Mouse (Mus musculus) layer of hippocampus, adult 9-11 months (tissue): ENCODE results near the gene Olfr310.

ENCODE experiments used
- DNase-seq: peaks from one replicate; pipeline ENCODE4 v3.0.0; 2022

Olfr310 gene

DNA sequence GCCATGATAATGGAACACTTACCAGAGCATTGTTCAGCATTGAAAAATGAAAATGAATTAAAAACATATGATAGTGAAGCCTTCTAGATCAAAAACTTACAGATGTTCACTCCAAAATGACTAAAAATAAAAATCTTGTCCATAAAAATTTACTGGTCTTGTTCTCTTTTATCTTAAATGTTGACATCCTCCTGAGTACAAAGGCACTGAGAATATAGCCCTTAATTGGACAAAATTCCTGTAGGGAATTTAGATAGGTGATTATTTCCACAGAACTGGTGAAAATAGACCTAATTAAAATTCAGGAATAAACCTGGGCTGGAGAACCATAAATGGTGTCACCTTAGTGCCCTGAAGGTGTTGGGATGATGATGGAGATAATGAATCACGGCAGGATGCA, at the start of gene Olfr310:
TSS of gene Olfr310 (minus strand) at position 101 of the 400 bp plus-strand sequence.
- DNase-seq, result no peak

DNA sequence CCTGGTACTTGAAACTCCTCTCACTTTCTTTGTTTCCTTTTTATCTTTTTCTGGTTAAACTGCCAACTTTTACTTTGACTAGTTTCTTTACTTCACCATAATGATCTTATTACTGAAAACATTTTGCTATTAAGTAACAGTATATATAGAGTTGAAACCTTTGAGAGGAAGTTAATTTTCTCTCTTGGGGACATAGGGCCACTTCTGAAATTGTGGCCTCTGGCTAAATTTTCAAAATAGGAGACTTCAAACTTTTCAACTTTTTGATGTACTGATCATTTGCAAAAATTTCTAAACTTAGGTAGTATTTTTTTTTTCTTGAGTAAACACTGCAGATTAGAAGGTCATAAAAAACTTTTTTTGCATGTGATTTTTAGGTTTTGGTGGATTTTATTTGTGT, 48.6 kb upstream of the Olfr310 start, which contains the start of gene Olfr308:
TSS of gene Olfr308 (minus strand) at position 101 of the 400 bp plus-strand sequence.
- DNase-seq, result no peak

DNA sequence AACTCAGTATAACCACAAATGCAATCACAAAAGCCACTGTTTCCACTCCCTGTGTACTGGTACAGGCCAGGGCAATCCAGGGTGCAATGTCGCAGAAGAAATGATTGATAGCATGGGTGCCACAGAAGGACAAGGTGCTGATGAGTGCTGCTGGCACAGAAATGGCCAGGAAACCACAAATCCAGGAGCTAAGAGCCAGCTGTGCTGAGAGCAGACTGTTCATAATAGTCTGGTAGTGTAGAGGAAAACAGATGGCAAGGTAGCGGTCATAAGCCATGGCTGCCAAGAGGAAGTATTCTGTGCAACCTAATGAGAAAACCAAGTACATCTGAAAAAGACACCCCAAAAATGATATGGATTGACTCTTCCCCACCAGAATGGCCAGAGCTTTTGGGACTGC, 44.4 kb upstream of the Olfr310 start:
- no peak for DNase-seq

DNA sequence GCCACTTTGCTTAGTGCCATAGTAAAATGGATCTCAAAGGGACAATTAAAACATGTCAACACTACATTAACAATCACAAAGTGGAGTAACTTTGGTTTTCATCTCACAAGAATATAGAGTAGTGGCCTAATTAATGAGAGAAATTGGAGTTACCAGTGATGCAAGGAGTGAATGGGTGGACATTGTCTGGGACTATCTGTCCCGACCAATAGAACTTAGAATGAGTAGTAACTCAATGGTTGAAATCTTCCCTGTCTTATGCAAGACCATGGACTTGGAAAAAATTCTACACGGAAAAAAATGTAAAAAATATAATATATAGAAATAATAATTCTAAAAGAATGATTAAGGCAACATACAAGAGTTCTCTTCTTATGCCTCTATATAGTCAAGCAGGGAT, 36.6 kb upstream of the Olfr310 start, which contains the start of gene Olfr309:
TSS of gene Olfr309 (minus strand) at position 101 of the 400 bp plus-strand sequence.
- DNase-seq, result no peak

DNA sequence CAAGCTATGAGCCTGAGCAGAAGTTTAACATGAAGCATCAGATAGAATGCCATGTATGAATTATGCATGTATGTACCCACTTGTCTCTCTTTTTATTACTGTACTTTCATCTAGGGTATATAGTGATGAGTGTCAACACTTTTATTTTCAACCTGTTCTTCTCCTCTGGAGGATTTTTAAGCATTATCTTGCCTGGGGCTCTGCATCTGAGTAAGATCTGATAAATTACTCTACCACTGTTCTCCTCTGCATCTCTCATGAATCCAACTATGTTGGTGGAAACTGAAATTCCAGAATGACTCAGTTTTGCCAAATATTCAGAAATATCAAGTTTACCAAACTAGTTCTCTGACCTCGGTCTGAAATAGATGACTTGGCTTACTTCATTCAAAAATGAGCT, 30.8 kb downstream of the Olfr310 start, which contains the start of gene Vmn2r76:
TSS of gene Vmn2r76 (minus strand) at position 101 of the 400 bp plus-strand sequence.
- no peak for DNase-seq
